Mouse (Mus musculus): ENCODE measurements around the gene Dand5. TPM values are rescaled to one million over a fixed set of nuclear protein-coding genes. Genes with fewer than 3 reads are reported as not detected.

Gene Dand5
- polyA plus RNA-seq, 1 experiment from 2014 or later: 16.9 TPM

DNA sequence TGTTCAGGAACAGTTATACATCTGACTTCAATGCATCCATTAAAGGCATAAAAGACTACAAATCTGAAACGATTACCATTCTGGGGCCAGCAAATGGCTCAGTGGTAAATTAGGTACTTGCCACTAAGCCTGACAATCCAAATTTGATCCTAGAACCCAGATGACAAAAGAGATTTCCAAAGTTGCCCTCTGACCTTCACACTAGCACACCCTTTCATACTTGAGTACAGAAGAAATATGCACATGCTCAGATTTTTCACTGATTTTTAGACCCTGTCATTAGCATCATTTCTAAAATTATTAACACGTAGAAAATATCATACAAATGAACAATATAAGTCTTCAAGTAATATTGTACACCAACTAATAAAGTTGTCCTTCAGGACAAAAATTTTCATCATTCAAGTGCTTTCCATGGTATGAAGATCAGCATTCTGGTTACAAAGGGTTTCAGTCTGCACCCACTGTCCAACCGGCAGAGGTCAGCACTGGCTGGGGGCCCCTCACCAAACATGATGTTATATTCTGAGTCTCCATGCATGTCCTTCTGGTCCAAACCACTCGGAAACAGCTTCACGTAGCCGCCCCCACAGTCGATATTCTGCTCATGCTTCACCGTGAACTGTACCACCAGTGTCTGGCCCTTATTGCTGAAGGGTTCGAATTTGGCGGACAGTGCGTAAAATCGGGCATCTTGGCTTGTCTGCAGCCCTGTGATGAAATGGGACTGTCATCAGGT, 22.9 kb upstream of the Dand5 start:
- H3K4me2 ChIP-seq (ENCODE audit: low read depth, low read length): peak overlapping the region; percentile 70
- no peaks in the 10 kb centered on the region for H3K27me3 ChIP-seq (ENCODE audit: control insufficient read depth, insufficient read depth, low read length)
- H3K27ac ChIP-seq (ENCODE audit: low read depth, low read length): peak overlapping the region; percentile 73
- peaks cover 39% of the 10 kb centered on the region for H3K36me3 ChIP-seq (ENCODE audit: control insufficient read depth, insufficient read depth, low read length)
- 18% methylated on average over 12 of the region's 12 CpGs for WGBS
- H3K4me3 ChIP-seq (ENCODE audit: low read depth, low read length): peak overlapping the region; percentile 82
- H3K9ac ChIP-seq (replicated peaks; ENCODE audit: low read depth, low read length): peak overlapping the region; percentile 97
- peaks cover 21% of the 10 kb centered on the region for H3K4me1 ChIP-seq (ENCODE audit: control insufficient read depth, insufficient read depth, low read length)
- H3K9me3 ChIP-seq (ENCODE audit: control insufficient read depth, low read length): no peaks in the 10 kb centered on the region
- ATAC-seq (ENCODE audit: low read depth): no peak

DNA sequence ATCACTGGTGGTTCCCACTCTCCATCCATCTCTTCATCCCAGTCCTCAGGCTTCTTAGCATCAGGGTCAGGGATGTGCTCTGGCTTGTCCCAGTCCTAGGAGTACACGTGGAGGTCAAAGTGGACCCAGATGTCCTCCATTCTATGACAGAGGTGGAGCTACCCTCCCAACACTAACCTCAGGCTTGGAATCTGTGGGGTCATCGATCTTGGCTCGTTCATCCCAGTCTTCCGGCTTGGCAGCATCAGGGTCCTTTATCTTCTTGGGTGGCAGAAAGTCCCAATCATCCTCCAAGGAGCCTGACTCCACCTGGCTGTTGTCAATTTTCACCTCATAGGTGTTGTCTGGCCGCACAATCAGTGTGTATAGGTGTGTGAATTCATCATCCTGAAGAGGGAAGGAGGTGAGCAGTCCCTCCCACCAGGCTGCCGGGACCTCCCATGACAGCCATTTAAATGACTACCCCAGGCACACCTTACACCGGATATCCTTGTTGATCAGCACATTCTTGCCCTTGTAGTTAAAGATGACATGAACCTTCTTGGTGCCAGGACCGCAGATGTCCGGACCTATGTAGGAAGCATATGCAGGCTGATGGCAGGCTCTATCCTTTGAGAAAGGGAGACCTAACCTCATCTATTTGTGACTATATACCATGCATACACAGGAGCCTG, 21.9 kb upstream of the Dand5 start:
- H3K9ac ChIP-seq (replicated peaks; ENCODE audit: low read depth, low read length): peak overlapping the region; percentile 97
- peak overlapping the region; percentile 70 for H3K4me2 ChIP-seq (ENCODE audit: low read depth, low read length)
- no peaks in the 10 kb centered on the region for H3K9me3 ChIP-seq (ENCODE audit: control insufficient read depth, low read length)
- no peaks in the 10 kb centered on the region for H3K27me3 ChIP-seq (ENCODE audit: control insufficient read depth, insufficient read depth, low read length)
- no peak overlapping the region for H3K27ac ChIP-seq (ENCODE audit: low read depth, low read length)
- H3K4me3 ChIP-seq (ENCODE audit: low read depth, low read length): peak overlapping the region; percentile 82
- WGBS: 90% methylated on average over 9 of the region's 9 CpGs
- H3K4me1 ChIP-seq (ENCODE audit: control insufficient read depth, insufficient read depth, low read length): peaks cover 25% of the 10 kb centered on the region
- H3K36me3 ChIP-seq (ENCODE audit: control insufficient read depth, insufficient read depth, low read length): peaks cover 39% of the 10 kb centered on the region
- no peak for ATAC-seq (ENCODE audit: low read depth)

DNA sequence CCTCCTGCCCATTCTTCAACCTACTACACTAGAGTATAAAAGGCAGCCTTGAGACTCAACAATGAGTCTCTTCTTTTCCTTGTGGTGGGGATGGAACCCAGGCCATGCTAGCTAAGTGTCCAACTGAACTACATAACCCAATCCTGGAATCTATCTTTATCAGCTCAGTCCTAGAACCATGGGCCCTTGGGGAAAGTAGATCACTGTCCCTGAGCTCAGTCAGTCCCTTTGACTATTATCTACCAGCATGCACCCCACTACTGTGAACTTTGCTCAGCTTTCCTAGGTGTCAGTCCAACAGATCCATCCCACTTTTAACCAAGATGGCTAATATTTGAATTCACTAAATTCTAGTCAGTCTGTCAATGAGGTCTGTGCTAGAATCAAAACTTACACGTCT, 18.9 kb upstream of the Dand5 start:
- no peaks in the 10 kb centered on the region for H3K9me3 ChIP-seq (ENCODE audit: control insufficient read depth, low read length)

DNA sequence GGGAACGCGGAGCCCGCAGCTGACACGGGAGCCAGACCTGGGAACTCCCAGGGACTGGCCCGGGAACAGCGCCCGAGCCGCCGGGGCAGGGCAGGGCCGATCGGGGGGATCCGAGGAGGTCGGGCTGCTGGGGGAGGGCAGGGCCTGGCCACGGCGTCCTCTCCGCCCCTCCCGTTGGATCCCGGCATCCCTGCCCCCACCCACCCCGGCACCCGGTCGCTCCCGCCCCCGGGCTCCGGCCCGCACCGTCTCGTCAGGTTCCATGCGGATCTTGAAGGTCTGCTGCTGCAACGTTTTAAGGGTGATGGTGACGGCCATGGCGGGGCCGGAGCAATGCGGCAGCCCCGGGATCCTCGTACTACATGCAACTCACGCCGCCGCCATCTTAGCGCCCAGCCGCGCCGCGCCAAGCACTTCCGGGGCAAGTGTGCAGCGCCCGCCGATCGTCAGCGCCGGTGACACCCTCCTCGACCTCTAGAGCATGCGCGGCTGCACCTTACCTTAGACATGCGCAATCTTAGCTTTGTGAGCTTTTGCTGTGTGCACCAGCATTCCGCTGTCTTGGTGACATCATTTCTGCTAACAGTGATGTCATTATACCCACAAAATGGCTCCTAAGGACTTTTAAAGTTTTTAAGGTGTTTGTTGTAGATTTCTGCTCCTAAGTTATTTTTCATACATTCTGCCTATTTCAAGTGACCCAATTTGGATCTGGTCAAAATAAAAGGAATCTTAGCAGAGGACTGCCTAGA, 17.8 kb upstream of the Dand5 start, which contains the start of gene Rad23a:
Gene Rad23a (minus strand): TSS at position 418 of the 752 bp plus-strand sequence.
- Histone ChIP-seq H3K4me1 (ENCODE audit: control insufficient read depth, insufficient read depth, low read length) (peaks cover 23% of the 10 kb centered on the region), H3K27me3 (ENCODE audit: control insufficient read depth, insufficient read depth, low read length) (no peaks in the 10 kb centered on the region)
- WGBS: 1% methylated on average over 45 of the region's 55 CpGs

More for the DNA sequence above, 18.9 kb upstream of the Dand5 start:
- no peak for ATAC-seq (ENCODE audit: low read depth)
- Histone ChIP-seq H3K4me2 (ENCODE audit: low read depth, low read length) (no peak overlapping the region), H3K9ac (replicated peaks; ENCODE audit: low read depth, low read length) (no peak overlapping the region), H3K27me3 (ENCODE audit: control insufficient read depth, insufficient read depth, low read length) (no peaks in the 10 kb centered on the region), H3K36me3 (ENCODE audit: control insufficient read depth, insufficient read depth, low read length) (peaks cover 57% of the 10 kb centered on the region), H3K4me1 (ENCODE audit: control insufficient read depth, insufficient read depth, low read length) (peaks cover 23% of the 10 kb centered on the region), H3K4me3 (ENCODE audit: low read depth, low read length) (no peak overlapping the region), H3K27ac (ENCODE audit: low read depth, low read length) (no peak overlapping the region)
- 85% methylated on average over 1 of the region's 1 CpGs for WGBS

DNA sequence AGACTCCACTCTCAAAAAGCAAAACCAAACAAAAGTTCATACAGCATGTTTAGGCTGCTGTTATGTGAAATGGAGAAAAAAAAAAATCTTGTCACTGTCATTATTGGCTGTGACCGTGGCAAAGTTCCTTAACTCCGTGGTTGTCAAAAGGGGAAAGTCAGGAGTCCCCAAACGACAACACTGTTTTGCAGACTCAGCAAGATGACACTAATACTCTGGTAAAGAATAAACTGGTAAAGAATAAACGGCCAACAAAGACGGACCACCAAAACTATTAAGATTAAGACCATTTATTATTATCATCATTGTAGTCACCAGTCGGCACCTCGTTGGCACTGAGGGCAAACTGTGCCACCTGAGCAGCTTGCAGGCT, 17.2 kb upstream of the Dand5 start:
- Histone ChIP-seq H3K27me3 (ENCODE audit: control insufficient read depth, insufficient read depth, low read length) (no peaks in the 10 kb centered on the region), H3K4me2 (ENCODE audit: low read depth, low read length) (peak overlapping the region; percentile 70), H3K4me1 (ENCODE audit: control insufficient read depth, insufficient read depth, low read length) (peaks cover 19% of the 10 kb centered on the region), H3K9ac (replicated peaks; ENCODE audit: low read depth, low read length) (peak overlapping the region; percentile 87), H3K27ac (ENCODE audit: low read depth, low read length) (peak overlapping the region; percentile 83), H3K36me3 (ENCODE audit: control insufficient read depth, insufficient read depth, low read length) (peaks cover 67% of the 10 kb centered on the region), H3K9me3 (ENCODE audit: control insufficient read depth, low read length) (no peaks in the 10 kb centered on the region), H3K4me3 (ENCODE audit: low read depth, low read length) (peak overlapping the region; percentile 84)
- no peak for ATAC-seq (ENCODE audit: low read depth)
- 4% methylated on average over 7 of the region's 7 CpGs for WGBS

More for the DNA sequence above, 17.8 kb upstream of the Dand5 start, which contains the start of gene Rad23a:
- Histone ChIP-seq H3K9me3 (ENCODE audit: control insufficient read depth, low read length) (no peaks in the 10 kb centered on the region), H3K4me3 (ENCODE audit: low read depth, low read length) (peak within 1 kb of the TSS; percentile 84), H3K9ac (replicated peaks; ENCODE audit: low read depth, low read length) (peak within 1 kb of the TSS; percentile 87), H3K27ac (ENCODE audit: low read depth, low read length) (peak within 1 kb of the TSS; percentile 83), H3K4me2 (ENCODE audit: low read depth, low read length) (peak within 1 kb of the TSS; percentile 70), H3K36me3 (ENCODE audit: control insufficient read depth, insufficient read depth, low read length) (peaks cover 67% of the 10 kb centered on the region)
- ATAC-seq (ENCODE audit: low read depth): peak; percentile 96

DNA sequence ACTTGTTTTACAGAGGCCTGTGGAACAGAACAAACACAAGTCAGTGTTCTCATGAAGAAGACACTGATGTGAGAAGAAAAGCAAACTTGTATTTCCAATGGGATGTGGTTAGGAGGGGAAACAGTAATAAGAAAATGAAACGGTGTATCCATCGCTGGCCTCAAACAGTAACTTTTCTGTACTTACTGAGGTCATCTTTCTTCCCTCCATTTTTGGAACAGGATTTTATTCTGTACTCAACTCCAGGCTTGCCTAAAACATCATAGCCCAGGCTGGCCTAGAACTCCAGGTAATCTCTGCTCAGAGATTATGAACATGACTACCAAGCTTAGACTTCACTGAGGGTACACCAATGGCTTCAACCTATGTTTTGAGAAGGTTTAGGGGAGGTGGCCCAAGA, 16.8 kb upstream of the Dand5 start:
- H3K27ac ChIP-seq (ENCODE audit: low read depth, low read length): no peak overlapping the region
- H3K36me3 ChIP-seq (ENCODE audit: control insufficient read depth, insufficient read depth, low read length): peaks cover 67% of the 10 kb centered on the region
- peak overlapping the region; percentile 87; the same call in 1 of the 2 replicates for H3K9ac ChIP-seq (replicated peaks; ENCODE audit: low read depth, low read length)
- no peaks in the 10 kb centered on the region for H3K27me3 ChIP-seq (ENCODE audit: control insufficient read depth, insufficient read depth, low read length)
- no peak for ATAC-seq (ENCODE audit: low read depth)
- H3K4me3 ChIP-seq (ENCODE audit: low read depth, low read length): peak overlapping the region; percentile 84
- peak overlapping the region; percentile 70 for H3K4me2 ChIP-seq (ENCODE audit: low read depth, low read length)
- no peaks in the 10 kb centered on the region for H3K9me3 ChIP-seq (ENCODE audit: control insufficient read depth, low read length)
- peaks cover 18% of the 10 kb centered on the region for H3K4me1 ChIP-seq (ENCODE audit: control insufficient read depth, insufficient read depth, low read length)
- 100% methylated on average over 2 of the region's 2 CpGs for WGBS

DNA sequence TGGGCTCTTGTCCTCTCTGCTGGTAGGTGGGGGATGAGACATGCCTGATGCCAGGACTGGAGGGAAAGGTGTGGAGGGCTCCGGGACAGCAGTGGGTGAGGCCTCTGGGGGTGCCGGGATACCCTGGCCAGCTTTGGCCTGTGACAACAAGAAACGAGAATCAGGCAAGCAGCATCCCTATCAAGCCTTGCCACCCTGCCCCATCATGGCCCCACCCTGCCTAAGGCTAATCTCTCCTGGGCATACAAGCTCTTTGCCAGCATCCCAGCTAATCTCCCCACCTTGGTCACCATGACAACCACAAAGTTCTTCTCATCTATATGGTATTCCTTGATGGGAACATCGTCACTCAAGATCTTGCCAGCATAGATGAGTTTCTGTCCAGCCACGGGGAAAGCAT, 15.9 kb upstream of the Dand5 start:
- H3K27ac ChIP-seq (ENCODE audit: low read depth, low read length): no peak overlapping the region
- no peaks in the 10 kb centered on the region for H3K9me3 ChIP-seq (ENCODE audit: control insufficient read depth, low read length)
- H3K4me1 ChIP-seq (ENCODE audit: control insufficient read depth, insufficient read depth, low read length): peaks cover 12% of the 10 kb centered on the region
- no peaks in the 10 kb centered on the region for H3K27me3 ChIP-seq (ENCODE audit: control insufficient read depth, insufficient read depth, low read length)
- no peak for ATAC-seq (ENCODE audit: low read depth)
- H3K9ac ChIP-seq (replicated peaks; ENCODE audit: low read depth, low read length): no peak overlapping the region
- H3K4me2 ChIP-seq (ENCODE audit: low read depth, low read length): no peak overlapping the region
- H3K4me3 ChIP-seq (ENCODE audit: low read depth, low read length): no peak overlapping the region
- peaks cover 65% of the 10 kb centered on the region for H3K36me3 ChIP-seq (ENCODE audit: control insufficient read depth, insufficient read depth, low read length)
- 92% methylated on average over 5 of the region's 5 CpGs for WGBS

DNA sequence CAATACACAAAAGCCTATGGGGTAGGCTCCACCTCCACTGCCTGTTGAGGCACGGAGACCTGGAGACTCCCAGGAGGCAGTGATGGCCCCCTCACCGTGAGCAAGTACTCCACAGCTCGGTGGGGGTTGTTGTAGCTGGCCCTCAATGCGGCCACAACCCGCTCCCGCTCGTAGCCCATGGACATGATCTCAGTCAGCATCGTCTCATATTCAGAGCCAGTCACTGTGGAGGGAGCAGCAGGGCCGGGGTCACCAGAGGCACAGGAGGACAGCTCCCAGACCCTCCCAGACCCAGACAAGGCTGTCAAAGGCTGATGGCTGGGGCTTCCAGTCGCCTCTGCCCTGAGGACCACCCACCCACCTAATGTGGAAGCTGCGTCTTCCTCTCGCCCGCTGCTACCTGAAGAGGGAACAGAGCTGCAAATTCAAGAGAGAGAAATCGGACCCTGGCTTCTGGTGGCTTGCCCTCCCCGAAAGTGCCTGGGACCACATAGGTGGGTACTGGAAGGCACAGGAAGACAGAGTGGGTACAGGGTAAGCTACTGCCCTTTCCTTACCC, 15.4 kb upstream of the Dand5 start:
- no peak overlapping the region for H3K4me2 ChIP-seq (ENCODE audit: low read depth, low read length)
- H3K9me3 ChIP-seq (ENCODE audit: control insufficient read depth, low read length): no peaks in the 10 kb centered on the region
- WGBS: 80% methylated on average over 15 of the region's 15 CpGs
- peaks cover 17% of the 10 kb centered on the region for H3K4me1 ChIP-seq (ENCODE audit: control insufficient read depth, insufficient read depth, low read length)
- H3K36me3 ChIP-seq (ENCODE audit: control insufficient read depth, insufficient read depth, low read length): peaks cover 60% of the 10 kb centered on the region
- H3K9ac ChIP-seq (replicated peaks; ENCODE audit: low read depth, low read length): no peak overlapping the region
- H3K4me3 ChIP-seq (ENCODE audit: low read depth, low read length): no peak overlapping the region
- H3K27me3 ChIP-seq (ENCODE audit: control insufficient read depth, insufficient read depth, low read length): no peaks in the 10 kb centered on the region
- H3K27ac ChIP-seq (ENCODE audit: low read depth, low read length): no peak overlapping the region
- ATAC-seq (ENCODE audit: low read depth): no peak

All from neural tube, embryonic 14.5 days (tissue).